Mouse (Mus musculus): ENCODE data around the gene Gm30191. TPM values are rescaled to one million over a fixed set of nuclear protein-coding genes. Genes with fewer than 3 reads are reported as not detected.

Gene Gm30191
- total and polyA plus RNA-seq, 3 experiments: not detected

DNA sequence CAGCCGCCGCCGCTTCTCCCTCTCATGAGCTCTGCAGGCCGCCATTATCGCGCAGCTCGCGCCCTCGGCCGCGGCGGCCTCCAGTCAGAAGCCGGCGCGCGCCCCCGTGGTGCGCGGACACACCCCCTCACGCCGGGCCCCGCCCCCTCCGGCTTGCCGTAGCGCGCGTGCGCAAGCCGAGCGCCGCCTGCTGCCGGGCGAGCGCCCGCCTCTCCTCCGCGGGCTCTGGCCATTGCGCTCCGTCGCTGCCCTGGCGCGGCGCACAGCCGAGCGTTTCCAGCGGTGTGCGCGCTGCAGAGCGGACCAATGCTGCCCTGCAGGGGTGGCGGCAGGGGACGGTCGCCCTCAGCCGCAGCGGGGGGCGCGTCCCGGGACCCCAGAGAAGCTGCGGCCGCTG, 40.4 kb downstream of the Gm30191 start:
- TF ChIP-seq MXI1 (IDR thresholded peaks at IDR 0.05; ENCODE audit: low read depth, low read length) (peak; percentile 92), NRF1 (IDR thresholded peaks at IDR 0.05; ENCODE audit: low read depth, low read length) (peak; percentile 93), SIN3A (IDR thresholded peaks at IDR 0.05; ENCODE audit: low read length) (peak; percentile 77), JUN (IDR thresholded peaks at IDR 0.05; ENCODE audit: insufficient read depth, low read depth, low read length) (no peak), SMC3 (IDR thresholded peaks at IDR 0.05; ENCODE audit: low read depth, low read length) (no peak), USF2 (conservative IDR thresholded peaks at IDR 0.05; ENCODE audit: low read depth, low read length) (no peak), HCFC1 (IDR thresholded peaks at IDR 0.05; ENCODE audit: low read depth, low read length) (peak; percentile 65), EP300 (IDR thresholded peaks at IDR 0.05; ENCODE audit: low read length) (no peak), USF1 (IDR thresholded peaks at IDR 0.05; ENCODE audit: low read depth, low read length) (peak; percentile 69), MEF2A (IDR thresholded peaks at IDR 0.05; ENCODE audit: borderline replicate concordance, low read depth, low read length) (peak; percentile 56; the same call in 1 of the 2 replicates), ZKSCAN1 (IDR thresholded peaks at IDR 0.05; ENCODE audit: borderline replicate concordance, low read depth, low read length) (no peak), UBTF (IDR thresholded peaks at IDR 0.05; ENCODE audit: low read depth, low read length) (no peak; the same call in 1 of the 2 replicates), POLR2A (IDR thresholded peaks at IDR 0.05; ENCODE audit: low read depth, low read length) (peak; percentile 85), MAFK (IDR thresholded peaks at IDR 0.05; ENCODE audit: insufficient replicate concordance, low read length) (no peak), CHD1 (IDR thresholded peaks at IDR 0.05; ENCODE audit: low read depth, low read length) (no peak), ZC3H11A (IDR thresholded peaks at IDR 0.05; ENCODE audit: low read depth, low read length) (no peak), CHD2 (IDR thresholded peaks at IDR 0.05; ENCODE audit: low read length) (no peak), RCOR1 (conservative IDR thresholded peaks at IDR 0.05; ENCODE audit: low read depth, low read length) (no peak), ZNF384 (IDR thresholded peaks at IDR 0.05; ENCODE audit: low read depth, low read length) (no peak), CTCF (conservative IDR thresholded peaks at IDR 0.05 in 1 of 2, IDR thresholded peaks at IDR 0.05 in 1 of 2; ENCODE audit: low read depth in 2 of 2, low read length in 2 of 2) (no peak), GABPA (IDR thresholded peaks at IDR 0.05; ENCODE audit: insufficient replicate concordance, low read depth, low read length) (no peak; the same call in 1 of the 2 replicates), PAX5 (IDR thresholded peaks at IDR 0.05; ENCODE audit: low read length) (no peak), RAD21 (IDR thresholded peaks at IDR 0.05; ENCODE audit: low read depth, low read length) (no peak), ZMIZ1 (IDR thresholded peaks at IDR 0.05; ENCODE audit: low read depth, low read length) (peak; percentile 89), MYC (IDR thresholded peaks at IDR 0.05; ENCODE audit: low read depth, low read length) (peak; percentile 50; the same call in 1 of the 2 replicates), BHLHE40 (IDR thresholded peaks at IDR 0.05; ENCODE audit: low read depth, low read length) (peak; percentile 54; the same call in 1 of the 2 replicates), E2F4 (IDR thresholded peaks at IDR 0.05; ENCODE audit: insufficient replicate concordance, low read depth, low read length) (no peak), ETS1 (conservative IDR thresholded peaks at IDR 0.05; ENCODE audit: low read depth, low read length) (no peak), NELFE (IDR thresholded peaks at IDR 0.05; ENCODE audit: low read depth, low read length) (peak; percentile 85), ELF1 (IDR thresholded peaks at IDR 0.05; ENCODE audit: low read depth, low read length) (peak; percentile 65), KAT2A (IDR thresholded peaks at IDR 0.05; ENCODE audit: insufficient replicate concordance, low read length) (0 out of 2 replicates have a peak, but pooled peaks have one; percentile 45), IRF4 (IDR thresholded peaks at IDR 0.05; ENCODE audit: low read depth, low read length) (peak; percentile 12; the same call in 1 of the 2 replicates), POLR2AphosphoS2 (IDR thresholded peaks at IDR 0.05; ENCODE audit: low read depth, low read length) (no peak; the same call in 1 of the 2 replicates), MAX (IDR thresholded peaks at IDR 0.05; ENCODE audit: low read length) (0 out of 2 replicates have a peak, but pooled peaks have one; percentile 24), TCF12 (IDR thresholded peaks at IDR 0.05; ENCODE audit: low read depth, low read length) (peak; percentile 83), MAZ (IDR thresholded peaks at IDR 0.05; ENCODE audit: low read depth, low read length) (no peak), TBP (conservative IDR thresholded peaks at IDR 0.05; ENCODE audit: low read depth, low read length) (0 out of 2 replicates have a peak, but pooled peaks have one; percentile 21), JUND (conservative IDR thresholded peaks at IDR 0.05; ENCODE audit: low read depth, low read length) (no peak)
- H3K79me2 ChIP-seq (replicated peaks; ENCODE audit: control insufficient read depth, extremely low read depth, insufficient read depth, poor library complexity, severe bottlenecking): peaks cover 18% of the 10 kb centered on the region
- H3K4me2 ChIP-seq (ENCODE audit: insufficient read depth, low read depth, poor library complexity, severe bottlenecking): peak overlapping the region; percentile 2; the same call in 1 of the 2 replicates
- peak; percentile 81 for DNase-seq (ENCODE audit: extremely low read depth)
- no peaks in the 10 kb centered on the region for H3K27me3 ChIP-seq (replicated peaks)
- in situ Hi-C loops (cut with MboI; ENCODE audit: low pct_ligation_motif_present, low pct_unique_long_range_greater_than_20kb, low sequenced_read_pairs): loop anchor here (5.0 kb wide), 1 partner anchor 40 kb away; the partner anchor contains the start of genes Gm30191 and Zfp593
- peak overlapping the region; percentile 89 for H3K27ac ChIP-seq (ENCODE audit: insufficient read depth, low read depth)
- H3K36me3 ChIP-seq (replicated peaks in 1 of 2; ENCODE audit: control insufficient read depth in 1 of 2, insufficient read depth in 1 of 2, low read length in 1 of 2): peaks cover 4 to 27% of the 10 kb centered on the region in 2 experiments
- H3K4me3 ChIP-seq (replicated peaks in 1 of 3; ENCODE audit: low read depth in 2 of 3, low read length in 2 of 3, poor library complexity in 1 of 3): peak overlapping the region; percentile 79 to 99 (median 96)
- peaks cover 0 to 25% of the 10 kb centered on the region in 2 experiments; a peak in 2 of 4 replicates for H3K4me1 ChIP-seq (ENCODE audit: control insufficient read depth in 1 of 2, insufficient read depth in 2 of 2)
- peak overlapping the region; percentile 86 for H3K9ac ChIP-seq (ENCODE audit: insufficient read depth, low read depth)
- no peaks in the 10 kb centered on the region for H3K9me3 ChIP-seq (replicated peaks; ENCODE audit: low read length)
- dilution Hi-C loops (cut with MboI; ENCODE audit: extremely low pct_ligation_motif_present, extremely low pct_unique_long_range_greater_than_20kb, low sequenced_read_pairs): no loop called here

Measured in CH12.LX (cell line).